Mouse (Mus musculus) CH12.LX (cell line): ENCODE results near the gene Smc5.

ENCODE experiments used
- CHD2 ChIP-seq: IDR thresholded peaks from 2 replicates; pipeline ENCODE4 v1.6.1; 2011; ENCODE audit warnings: low read length, improper control_type of control experiment
- CTCF ChIP-seq, 2 experiments: IDR thresholded peaks in 1 of 2; conservative IDR thresholded peaks in 1 of 2; 2 replicates each; pipeline ENCODE4 v1.5.1; 2011 to 2012; ENCODE audit warnings: low read depth in 2 of 2, low read length in 2 of 2, improper control_type of control experiment in 1 of 2, inconsistent platforms in 1 of 2, mild to moderate bottlenecking in 1 of 2, moderate library complexity in 1 of 2
- EP300 ChIP-seq: IDR thresholded peaks from 2 replicates; pipeline ENCODE4 v1.6.1; 2011; ENCODE audit warnings: low read length, improper control_type of control experiment
- HCFC1 ChIP-seq: IDR thresholded peaks from 2 replicates; pipeline ENCODE4 v1.6.1; 2012; ENCODE audit warnings: low read depth, mild to moderate bottlenecking, inconsistent platforms, low read length, improper control_type of control experiment
- JUND ChIP-seq: conservative IDR thresholded peaks from 2 replicates; pipeline ENCODE4 v1.6.1; 2011; ENCODE audit warnings: low read depth, low read length, improper control_type of control experiment
- MAFK ChIP-seq: IDR thresholded peaks from 2 replicates; pipeline ENCODE4 v1.6.1; 2011; ENCODE audit warnings: low read length, improper control_type of control experiment; ENCODE audit not compliant: insufficient replicate concordance
- MAX ChIP-seq: IDR thresholded peaks from 2 replicates; pipeline ENCODE4 v1.6.1; 2011; ENCODE audit warnings: low read length, improper control_type of control experiment
- MXI1 ChIP-seq: IDR thresholded peaks from 2 replicates; pipeline ENCODE4 v1.6.1; 2011; ENCODE audit warnings: mild to moderate bottlenecking, low read depth, low read length, improper control_type of control experiment
- POLR2A ChIP-seq: IDR thresholded peaks from 2 replicates; pipeline ENCODE4 v1.6.1; 2011; ENCODE audit warnings: low read depth, mild to moderate bottlenecking, improper control_type of control experiment, low read length
- RCOR1 ChIP-seq: conservative IDR thresholded peaks from 2 replicates; pipeline ENCODE4 v1.6.1; 2012; ENCODE audit warnings: low read depth, mild to moderate bottlenecking, inconsistent platforms, low read length, improper control_type of control experiment
- ZC3H11A ChIP-seq: IDR thresholded peaks from 2 replicates; pipeline ENCODE4 v1.6.1; 2012; ENCODE audit warnings: low read depth, mild to moderate bottlenecking, inconsistent platforms, low read length, improper control_type of control experiment
- ZKSCAN1 ChIP-seq: IDR thresholded peaks from 2 replicates; pipeline ENCODE4 v1.6.1; 2012; ENCODE audit warnings: low read depth, inconsistent platforms, low read length, improper control_type of control experiment, borderline replicate concordance
- ZMIZ1 ChIP-seq: IDR thresholded peaks from 2 replicates; pipeline ENCODE4 v1.6.1; 2012; ENCODE audit warnings: low read depth, mild to moderate bottlenecking, inconsistent platforms, low read length, improper control_type of control experiment
- ZNF384 ChIP-seq: IDR thresholded peaks from 2 replicates; pipeline ENCODE4 v1.6.1; 2012; ENCODE audit warnings: low read depth, low read length, improper control_type of control experiment, inconsistent platforms

DNA sequence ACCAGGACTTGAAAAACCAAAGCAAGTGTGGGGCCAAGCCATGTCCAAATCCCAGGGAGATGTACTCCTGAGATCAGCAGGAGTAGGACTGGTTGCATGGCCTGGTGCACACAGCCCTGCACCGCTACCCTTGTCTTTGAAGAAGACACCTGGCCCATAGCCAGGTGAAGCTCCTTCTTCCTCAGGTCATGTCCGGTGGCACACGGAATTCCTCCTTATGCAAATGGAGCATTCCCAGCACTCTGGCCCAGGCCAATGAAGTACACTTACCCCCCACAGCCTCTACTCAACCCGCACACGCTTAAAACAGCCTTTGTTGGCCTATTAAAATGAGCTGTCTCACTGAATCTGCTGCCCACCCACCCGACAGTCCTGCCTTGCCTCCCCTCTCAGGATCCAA, 82.2 kb downstream of the Smc5 start:
- no peak for TF ChIP-seq MAX
- no peak for TF ChIP-seq CHD2
- TF ChIP-seq MAFK: no peak
- TF ChIP-seq ZC3H11A: no peak
- no peak for TF ChIP-seq CTCF (conservative IDR thresholded peaks at IDR 0.05 in 1 of 2, IDR thresholded peaks at IDR 0.05 in 1 of 2; ENCODE audit: low read depth in 2 of 2, low read length in 2 of 2)
- no peak for TF ChIP-seq HCFC1
- TF ChIP-seq POLR2A: no peak
- no peak for TF ChIP-seq ZKSCAN1
- TF ChIP-seq JUND: no peak
- no peak for TF ChIP-seq ZMIZ1
- no peak for TF ChIP-seq MXI1
- TF ChIP-seq ZNF384: no peak
- no peak for TF ChIP-seq EP300
- TF ChIP-seq RCOR1: no peak
